Mouse (Mus musculus) layer of hippocampus, postnatal 14 days (tissue): ENCODE measurements at regions not wholly inside any gene's neighbourhood (a gene's known extent, or its start where the extent isn't known, plus 50 kb on each side); places are given as distances from the start of the nearest gene placed in this dataset.

Source experiments
- DNase-seq, 2 experiments: peaks; one replicate each; pipeline ENCODE4 v3.0.0; 2021 to 2022; ENCODE audit warnings: low spot score in 2 of 2, mixed read lengths in 1 of 2

GRCm38 (mm10) chr9:6027272-6027671, 141.1 kb upstream of the Pdgfd start:
- no peak for DNase-seq

GRCm38 (mm10) chr9:6066419-6066818, 102.0 kb upstream of the Pdgfd start:
- DNase-seq = no peak

GRCm38 (mm10) chr9:6067460-6067859, 100.9 kb upstream of the Pdgfd start:
- no peak for DNase-seq

- no peak for DNase-seq
Observed at GRCm38 (mm10) chr9:6081271-6081670, 87.1 kb upstream of the Pdgfd start.

GRCm38 (mm10) chr9:6089913-6090312, 78.5 kb upstream of the Pdgfd start:
- no peak for DNase-seq

- DNase-seq = no peak
Observed at GRCm38 (mm10) chr9:6090747-6091146, 77.6 kb upstream of the Pdgfd start.

- peak in 1 of 2 experiments; percentile 51 for DNase-seq
Observed at GRCm38 (mm10) chr9:6108093-6108492, 60.3 kb upstream of the Pdgfd start.
